Mouse (Mus musculus): Measurements from ENCODE around the gene Tmem151a. TPM values are rescaled to one million over a fixed set of nuclear protein-coding genes. Genes with fewer than 3 reads are reported as not detected.
A peak's percentile ranks its signal among the peaks of the same experiment; 100 is the strongest.

Gene Tmem151a
- total and polyA plus RNA-seq, 2 experiments from 2014 or later = 37.0 to 46.2 TPM

DNA sequence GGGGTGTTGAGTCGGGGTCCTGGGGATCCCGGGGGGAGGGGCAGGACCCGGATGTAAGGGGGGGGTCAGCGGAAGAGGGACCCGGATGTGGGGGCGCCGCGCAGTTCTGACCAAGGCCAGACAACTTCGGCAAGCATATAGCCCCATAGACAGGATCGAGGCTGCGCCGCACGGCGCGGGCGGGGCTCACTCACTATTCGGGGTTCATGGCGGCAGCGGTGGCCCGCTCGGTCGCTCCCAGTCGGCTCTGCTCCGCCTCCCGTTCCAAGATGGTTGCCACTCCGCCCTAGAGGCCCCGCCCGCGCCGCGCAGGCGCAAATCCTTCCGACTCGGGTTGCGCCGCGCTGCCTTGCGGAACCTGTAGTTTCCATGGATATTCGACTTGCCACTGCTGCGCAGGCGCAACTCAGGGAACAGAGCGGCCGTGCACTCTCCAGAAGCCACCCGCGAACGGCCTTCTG lies 21.4 kb upstream of the Tmem151a start, which contains the start of gene Rab1b:
Gene Rab1b (minus strand): TSS at position 342 of the 461 bp plus-strand sequence.
- Histone ChIP-seq H3K36me3 (ENCODE audit: insufficient read depth) (peaks cover 73% of the 10 kb centered on the region), H3K9ac (peak within 1 kb of the TSS; percentile 89), H3K4me1 (ENCODE audit: insufficient read depth) (peaks cover 10% of the 10 kb centered on the region), H3K9me3 (ENCODE audit: low read length) (no peaks in the 10 kb centered on the region), H3K27ac (ENCODE audit: low read depth, low read length) (peak within 1 kb of the TSS; percentile 96), H3K27me3 (ENCODE audit: insufficient read depth, low read length) (no peaks in the 10 kb centered on the region), H3K4me2 (ENCODE audit: low read depth) (peak within 1 kb of the TSS; percentile 95), H3K4me3 (ENCODE audit: low read depth, low read length) (peak within 1 kb of the TSS; percentile 83)
- no peak for TF ChIP-seq CTCF (IDR thresholded peaks at IDR 0.05; ENCODE audit: low read depth)
- DNase-seq (peak; percentile 100), ATAC-seq (peak; percentile 97)
- WGBS = under 1% methylated on average over 46 of the region's 46 CpGs

- no peak for ATAC-seq
Measured at GRCm38 (mm10) chr19:5106074-5106473, 20.7 kb upstream of the Tmem151a start.

GRCm38 (mm10) chr19:5098363-5099143 lies 13.2 kb upstream of the Tmem151a start, which contains the start of gene Cnih2:
Gene Cnih2, minus strand, starts transcription at chr19:5098521.
- Histone ChIP-seq H3K4me1 (ENCODE audit: insufficient read depth) (peaks cover 38% of the 10 kb centered on the region), H3K9me3 (ENCODE audit: low read length) (no peaks in the 10 kb centered on the region), H3K36me3 (ENCODE audit: insufficient read depth) (peaks cover 41% of the 10 kb centered on the region), H3K4me2 (ENCODE audit: low read depth) (peak within 1 kb of the TSS; percentile 74), H3K27ac (ENCODE audit: low read depth, low read length) (peak within 1 kb of the TSS; percentile 97), H3K27me3 (ENCODE audit: insufficient read depth, low read length) (no peaks in the 10 kb centered on the region), H3K4me3 (ENCODE audit: low read depth, low read length) (peak within 1 kb of the TSS; percentile 94), H3K9ac (peak within 1 kb of the TSS; percentile 99)
- peak; percentile 86 for DNase-seq
- 2% methylated on average over 45 of the region's 48 CpGs for WGBS
- ATAC-seq = peak; percentile 72
- no peak for TF ChIP-seq CTCF (IDR thresholded peaks at IDR 0.05; ENCODE audit: low read depth)

More at GRCm38 (mm10) chr19:5106074-5106473, 20.7 kb upstream of the Tmem151a start:
- H3K9me3 ChIP-seq (ENCODE audit: low read length) = no peaks in the 10 kb centered on the region
- no peaks in the 10 kb centered on the region for H3K27me3 ChIP-seq (ENCODE audit: insufficient read depth, low read length)
- no peak for TF ChIP-seq CTCF (IDR thresholded peaks at IDR 0.05; ENCODE audit: low read depth)
- H3K9ac ChIP-seq = peak overlapping the region; percentile 89
- WGBS = 22% methylated on average over 9 of the region's 9 CpGs
- H3K4me3 ChIP-seq (ENCODE audit: low read depth, low read length) = peak overlapping the region; percentile 83
- H3K36me3 ChIP-seq (ENCODE audit: insufficient read depth) = peaks cover 70% of the 10 kb centered on the region
- peak overlapping the region; percentile 95 for H3K4me2 ChIP-seq (ENCODE audit: low read depth)
- DNase-seq = no peak
- H3K4me1 ChIP-seq (ENCODE audit: insufficient read depth) = peaks cover 10% of the 10 kb centered on the region
- H3K27ac ChIP-seq (ENCODE audit: low read depth, low read length) = peak overlapping the region; percentile 96

DNA sequence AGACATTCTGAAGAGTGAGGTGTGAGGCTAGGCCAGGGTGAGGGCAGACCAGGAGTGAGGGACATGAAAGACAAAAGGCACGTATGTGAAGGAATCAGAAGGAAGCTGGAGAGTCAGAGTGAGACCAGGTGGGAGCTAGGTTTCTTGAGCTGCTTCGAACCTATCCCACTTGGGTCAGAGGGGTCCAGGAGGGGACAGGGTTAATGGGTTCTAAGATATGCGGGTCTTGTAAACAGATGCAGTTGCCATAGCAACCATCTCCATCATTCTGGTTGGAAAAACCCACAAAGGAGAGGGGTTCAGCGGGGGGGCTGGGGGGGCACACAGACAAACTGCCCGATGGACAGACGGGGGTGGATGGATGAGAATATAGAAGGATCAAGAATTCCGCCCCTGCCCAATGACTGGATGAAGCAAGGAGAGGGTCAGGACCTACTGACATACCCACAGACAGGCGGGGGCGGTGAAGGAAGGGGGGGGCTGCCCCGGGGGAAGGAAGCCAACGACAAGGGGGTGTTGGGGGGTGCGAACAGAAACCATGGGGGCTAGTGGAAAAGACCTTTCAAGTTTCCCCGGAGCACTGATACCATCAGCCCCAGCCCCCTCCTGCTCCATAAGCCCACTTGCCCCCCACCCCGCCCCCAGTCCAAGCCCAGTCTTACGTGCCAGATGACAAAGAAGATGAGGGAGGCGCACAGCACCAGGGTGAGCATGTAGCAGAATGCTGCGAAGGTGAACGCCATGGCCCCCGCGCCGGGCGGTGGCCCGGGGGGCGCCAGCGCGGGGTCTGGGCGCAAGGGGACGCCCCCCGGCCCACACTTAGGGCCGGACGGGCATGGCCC lies 12.4 kb upstream of the Tmem151a start:
- 3% methylated on average over 25 of the region's 31 CpGs for WGBS
- H3K27ac ChIP-seq (ENCODE audit: low read depth, low read length) = peak overlapping the region; percentile 97
- H3K4me3 ChIP-seq (ENCODE audit: low read depth, low read length) = peak overlapping the region; percentile 94
- TF ChIP-seq CTCF (IDR thresholded peaks at IDR 0.05; ENCODE audit: low read depth) = no peak
- peak overlapping the region; percentile 99 for H3K9ac ChIP-seq
- ATAC-seq (peak; percentile 46; the same call in 1 of the 2 replicates), DNase-seq (peak; percentile 73)
- H3K36me3 ChIP-seq (ENCODE audit: insufficient read depth) = peaks cover 40% of the 10 kb centered on the region
- peak overlapping the region; percentile 74 for H3K4me2 ChIP-seq (ENCODE audit: low read depth)
- peaks cover 38% of the 10 kb centered on the region for H3K4me1 ChIP-seq (ENCODE audit: insufficient read depth)
- H3K9me3 ChIP-seq (ENCODE audit: low read length) = no peaks in the 10 kb centered on the region
- H3K27me3 ChIP-seq (ENCODE audit: insufficient read depth, low read length) = no peaks in the 10 kb centered on the region

- no peaks in the 10 kb centered on the region for H3K9me3 ChIP-seq (ENCODE audit: low read length)
- no peaks in the 10 kb centered on the region for H3K27me3 ChIP-seq (ENCODE audit: insufficient read depth, low read length)
- 5% methylated on average over 9 of the region's 9 CpGs for WGBS
- H3K27ac ChIP-seq (ENCODE audit: low read depth, low read length) = peak overlapping the region; percentile 97
- DNase-seq (no peak), ATAC-seq (no peak)
- peak overlapping the region; percentile 99 for H3K9ac ChIP-seq
- peak overlapping the region; percentile 94 for H3K4me3 ChIP-seq (ENCODE audit: low read depth, low read length)
- H3K4me2 ChIP-seq (ENCODE audit: low read depth) = peak overlapping the region; percentile 74
- peaks cover 38% of the 10 kb centered on the region for H3K4me1 ChIP-seq (ENCODE audit: insufficient read depth)
- no peak for TF ChIP-seq CTCF (IDR thresholded peaks at IDR 0.05; ENCODE audit: low read depth)
- H3K36me3 ChIP-seq (ENCODE audit: insufficient read depth) = peaks cover 37% of the 10 kb centered on the region
Measured at GRCm38 (mm10) chr19:5095887-5096474, 10.7 kb upstream of the Tmem151a start.

DNA sequence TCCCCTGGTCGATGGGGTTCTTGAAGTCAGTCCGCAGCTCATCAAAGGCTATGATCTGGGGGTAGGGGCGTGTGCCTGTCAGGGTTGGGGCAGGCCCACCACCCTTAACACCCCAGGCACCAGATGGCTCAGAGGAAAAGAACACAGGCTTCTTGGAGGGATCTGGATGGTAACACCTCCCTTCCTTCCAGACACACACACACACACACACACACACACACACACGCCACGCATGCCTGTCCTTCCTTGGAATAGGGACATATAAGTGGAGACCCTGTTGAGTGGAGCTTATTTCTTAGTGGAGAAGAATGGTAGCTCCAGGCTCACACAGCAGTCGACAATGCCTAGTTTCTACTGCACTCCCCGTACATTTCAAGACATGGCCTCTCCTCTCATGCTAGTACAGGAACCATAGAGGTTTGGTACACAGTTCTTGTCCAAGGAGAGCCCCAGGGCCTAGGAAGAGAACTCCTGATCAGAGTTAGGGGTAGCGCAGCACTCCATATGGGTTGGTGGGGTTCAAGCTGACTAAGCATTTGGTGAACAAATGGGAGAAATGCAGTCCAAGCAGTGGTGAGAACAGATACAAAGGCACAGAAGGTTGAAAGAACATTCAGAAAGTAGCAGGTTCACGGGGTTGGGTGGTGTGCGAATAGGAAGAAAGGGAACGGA lies 9.6 kb upstream of the Tmem151a start:
- peak; percentile 26 for ATAC-seq
- no peak for TF ChIP-seq CTCF (IDR thresholded peaks at IDR 0.05; ENCODE audit: low read depth)
- peaks cover 38% of the 10 kb centered on the region for H3K4me1 ChIP-seq (ENCODE audit: insufficient read depth)
- peak overlapping the region; percentile 94 for H3K4me3 ChIP-seq (ENCODE audit: low read depth, low read length)
- H3K36me3 ChIP-seq (ENCODE audit: insufficient read depth) = peaks cover 31% of the 10 kb centered on the region
- 17% methylated on average over 11 of the region's 11 CpGs for WGBS
- H3K27ac ChIP-seq (ENCODE audit: low read depth, low read length) = peak overlapping the region; percentile 97
- peak; percentile 73 for DNase-seq
- no peaks in the 10 kb centered on the region for H3K9me3 ChIP-seq (ENCODE audit: low read length)
- H3K9ac ChIP-seq = peak overlapping the region; percentile 99
- no peaks in the 10 kb centered on the region for H3K27me3 ChIP-seq (ENCODE audit: insufficient read depth, low read length)
- peak overlapping the region; percentile 74 for H3K4me2 ChIP-seq (ENCODE audit: low read depth)
